Mouse (Mus musculus) MEL (cell line): ENCODE measurements at regions not wholly inside any gene's neighbourhood (a gene's known extent, or its start where the extent isn't known, plus 50 kb on each side); places are given as distances from the start of the nearest gene placed in this dataset.
A peak's percentile ranks its signal among the peaks of the same experiment; 100 is the strongest.

Source experiments
- DNase-seq: peaks from one replicate; pipeline ENCODE4 v3.0.0; 2011; ENCODE audit warnings: low read depth, low spot score
- H3K27ac ChIP-seq: 2 replicates; pipeline ENCODE4 v1.5.1; 2012; ENCODE audit warnings: low read depth, mild to moderate bottlenecking, control low read depth, low read length, moderate library complexity; ENCODE audit not compliant: control insufficient read depth
- H3K27me3 ChIP-seq, 2 experiments: fragments of 150-350 bp in 1 of 2; sonication (generic) in 1 of 2; 2 replicates each; pipeline ENCODE4 v1.6.1; 2012; ENCODE audit warnings: low read length in 2 of 2, mild to moderate bottlenecking in 2 of 2, improper control_type of control experiment in 1 of 2, moderate library complexity in 1 of 2; ENCODE audit not compliant: insufficient read depth in 2 of 2, control insufficient read depth in 1 of 2
- H3K36me3 ChIP-seq, 2 experiments: 2 replicates each; pipeline ENCODE4 v1.6.1; 2012 to 2014; ENCODE audit warnings: low read length in 2 of 2, improper control_type of control experiment in 1 of 2, inconsistent platforms in 1 of 2, mild to moderate bottlenecking in 1 of 2; ENCODE audit not compliant: insufficient read depth in 2 of 2, control insufficient read depth in 1 of 2
- H3K4me1 ChIP-seq, 2 experiments: fragments of 150-350 bp in 1 of 2; sonication (generic) in 1 of 2; 2 replicates each; pipeline ENCODE4 v1.6.1; 2012; ENCODE audit warnings: low read length in 2 of 2, improper control_type of control experiment in 1 of 2, mild to moderate bottlenecking in 1 of 2; ENCODE audit not compliant: insufficient read depth in 2 of 2, control insufficient read depth in 1 of 2
- H3K4me3 ChIP-seq, 2 experiments: fragments of 150-350 bp in 1 of 2; sonication (generic) in 1 of 2; 2 replicates each; pipeline ENCODE4 v1.5.1; 2012; ENCODE audit warnings: low read depth in 2 of 2, low read length in 2 of 2, mild to moderate bottlenecking in 2 of 2, moderate library complexity in 2 of 2, control low read depth in 1 of 2, improper control_type of control experiment in 1 of 2; ENCODE audit not compliant: control insufficient read depth in 1 of 2, insufficient read depth in 1 of 2
- H3K79me2 ChIP-seq: 2 replicates; pipeline ENCODE4 v1.6.1; 2012; ENCODE audit warnings: mild to moderate bottlenecking, low read length, moderate library complexity; ENCODE audit not compliant: control insufficient read depth, poor library complexity, insufficient read depth
- H3K9ac ChIP-seq: 2 replicates; pipeline ENCODE4 v1.6.1; 2012; ENCODE audit warnings: low read depth, mild to moderate bottlenecking, control low read depth, low read length, moderate library complexity; ENCODE audit not compliant: control insufficient read depth, poor library complexity, severe bottlenecking
- H3K9me3 ChIP-seq: fragments of 150-350 bp; sonication (generic); replicated peaks from 2 replicates; pipeline ENCODE4 v1.6.1; 2012; ENCODE audit warnings: mild to moderate bottlenecking, low read length, improper control_type of control experiment, moderate library complexity; ENCODE audit not compliant: insufficient read depth
- BHLHE40 ChIP-seq: IDR thresholded peaks from 2 replicates; pipeline ENCODE4 v1.6.1; 2012; ENCODE audit warnings: low read depth, mild to moderate bottlenecking, inconsistent platforms, low read length, improper control_type of control experiment, borderline replicate concordance
- CHD1 ChIP-seq: IDR thresholded peaks from 2 replicates; pipeline ENCODE4 v1.6.1; 2012; ENCODE audit warnings: low read depth, mild to moderate bottlenecking, inconsistent platforms, low read length, improper control_type of control experiment
- CHD2 ChIP-seq: IDR thresholded peaks from 2 replicates; pipeline ENCODE4 v1.6.1; 2011; ENCODE audit warnings: low read length, improper control_type of control experiment
- CTCF ChIP-seq, 3 experiments: IDR thresholded peaks in 2 of 3; conservative IDR thresholded peaks in 1 of 3; 2 replicates each; pipeline ENCODE4 v1.5.1; 2011 to 2012; ENCODE audit warnings: low read length in 3 of 3, low read depth in 2 of 3, mild to moderate bottlenecking in 2 of 3, improper control_type of control experiment in 1 of 3, inconsistent platforms in 1 of 3, mixed read lengths in 1 of 3, moderate library complexity in 1 of 3; ENCODE audit not compliant: control insufficient read depth in 1 of 3, insufficient read depth in 1 of 3, poor library complexity in 1 of 3, severe bottlenecking in 1 of 3
- ELF1 ChIP-seq: IDR thresholded peaks from 2 replicates; pipeline ENCODE4 v1.6.1; 2014; ENCODE audit warnings: low read depth, mild to moderate bottlenecking, inconsistent platforms, low read length, improper control_type of control experiment, moderate library complexity
- EP300 ChIP-seq, 2 experiments: IDR thresholded peaks; 2 replicates each; pipeline ENCODE4 v1.6.1; 2011; ENCODE audit warnings: improper control_type of control experiment in 2 of 2, low read length in 2 of 2, low read depth in 1 of 2, mild to moderate bottlenecking in 1 of 2
- ETS1 ChIP-seq: IDR thresholded peaks from 2 replicates; pipeline ENCODE4 v1.6.1; 2012; ENCODE audit warnings: low read depth, mild to moderate bottlenecking, inconsistent platforms, low read length, improper control_type of control experiment, moderate library complexity
- GATA1 ChIP-seq: IDR thresholded peaks from 2 replicates; pipeline ENCODE4 v1.6.1; 2011; ENCODE audit warnings: low read depth, low read length, improper control_type of control experiment
- MAX ChIP-seq: IDR thresholded peaks from 2 replicates; pipeline ENCODE4 v1.6.1; 2011; ENCODE audit warnings: low read length, improper control_type of control experiment
- MEF2A ChIP-seq: IDR thresholded peaks from 2 replicates; pipeline ENCODE4 v1.6.1; 2014; ENCODE audit warnings: low read depth, mild to moderate bottlenecking, inconsistent platforms, low read length, improper control_type of control experiment; ENCODE audit not compliant: poor library complexity, insufficient replicate concordance, severe bottlenecking; ENCODE audit errors: extremely low read depth
- MXI1 ChIP-seq: IDR thresholded peaks from 2 replicates; pipeline ENCODE4 v1.6.1; 2011; ENCODE audit warnings: mild to moderate bottlenecking, low read depth, low read length, improper control_type of control experiment
- NELFE ChIP-seq: IDR thresholded peaks from 2 replicates; pipeline ENCODE4 v1.6.1; 2011; ENCODE audit warnings: low read depth, low read length, improper control_type of control experiment
- NRF1 ChIP-seq: IDR thresholded peaks from 2 replicates; pipeline ENCODE4 v1.6.1; 2014; ENCODE audit warnings: low read depth, mild to moderate bottlenecking, inconsistent platforms, low read length, improper control_type of control experiment, moderate library complexity; ENCODE audit not compliant: poor library complexity, insufficient read depth, severe bottlenecking
- POLR2AphosphoS2 ChIP-seq: IDR thresholded peaks from 2 replicates; pipeline ENCODE4 v1.6.1; 2011; ENCODE audit warnings: low read length, improper control_type of control experiment
- POLR2AphosphoS5 ChIP-seq: IDR thresholded peaks from 2 replicates; pipeline ENCODE4 v1.6.1; 2012; ENCODE audit warnings: low read depth, borderline replicate concordance, mild to moderate bottlenecking, inconsistent platforms, low read length, moderate library complexity, mixed read lengths
- RAD21 ChIP-seq: IDR thresholded peaks from 2 replicates; pipeline ENCODE4 v1.6.1; 2011; ENCODE audit warnings: mild to moderate bottlenecking, low read depth, low read length, improper control_type of control experiment
- RCOR1 ChIP-seq: IDR thresholded peaks from 2 replicates; pipeline ENCODE4 v1.6.1; 2012; ENCODE audit warnings: low read depth, mild to moderate bottlenecking, inconsistent platforms, low read length, improper control_type of control experiment
- TBP ChIP-seq: IDR thresholded peaks from 2 replicates; pipeline ENCODE4 v1.8.0; 2011; ENCODE audit warnings: low read depth, low read length, improper control_type of control experiment
- USF2 ChIP-seq, 2 experiments: IDR thresholded peaks; 2 replicates each; pipeline ENCODE4 v1.6.1; 2011 to 2012; ENCODE audit warnings: improper control_type of control experiment in 2 of 2, low read length in 2 of 2, borderline replicate concordance in 1 of 2, inconsistent platforms in 1 of 2, low read depth in 1 of 2, mild to moderate bottlenecking in 1 of 2; ENCODE audit not compliant: insufficient read depth in 1 of 2
- ZC3H11A ChIP-seq: IDR thresholded peaks from 2 replicates; pipeline ENCODE4 v1.6.1; 2012; ENCODE audit warnings: low read depth, mild to moderate bottlenecking, inconsistent platforms, low read length, improper control_type of control experiment
- ZKSCAN1 ChIP-seq: IDR thresholded peaks from 2 replicates; pipeline ENCODE4 v1.6.1; 2012; ENCODE audit warnings: low read depth, mild to moderate bottlenecking, inconsistent platforms, low read length, improper control_type of control experiment, moderate library complexity
- ZMIZ1 ChIP-seq: IDR thresholded peaks from 2 replicates; pipeline ENCODE4 v1.6.1; 2012; ENCODE audit warnings: low read depth, mild to moderate bottlenecking, inconsistent platforms, low read length, improper control_type of control experiment, moderate library complexity

DNA sequence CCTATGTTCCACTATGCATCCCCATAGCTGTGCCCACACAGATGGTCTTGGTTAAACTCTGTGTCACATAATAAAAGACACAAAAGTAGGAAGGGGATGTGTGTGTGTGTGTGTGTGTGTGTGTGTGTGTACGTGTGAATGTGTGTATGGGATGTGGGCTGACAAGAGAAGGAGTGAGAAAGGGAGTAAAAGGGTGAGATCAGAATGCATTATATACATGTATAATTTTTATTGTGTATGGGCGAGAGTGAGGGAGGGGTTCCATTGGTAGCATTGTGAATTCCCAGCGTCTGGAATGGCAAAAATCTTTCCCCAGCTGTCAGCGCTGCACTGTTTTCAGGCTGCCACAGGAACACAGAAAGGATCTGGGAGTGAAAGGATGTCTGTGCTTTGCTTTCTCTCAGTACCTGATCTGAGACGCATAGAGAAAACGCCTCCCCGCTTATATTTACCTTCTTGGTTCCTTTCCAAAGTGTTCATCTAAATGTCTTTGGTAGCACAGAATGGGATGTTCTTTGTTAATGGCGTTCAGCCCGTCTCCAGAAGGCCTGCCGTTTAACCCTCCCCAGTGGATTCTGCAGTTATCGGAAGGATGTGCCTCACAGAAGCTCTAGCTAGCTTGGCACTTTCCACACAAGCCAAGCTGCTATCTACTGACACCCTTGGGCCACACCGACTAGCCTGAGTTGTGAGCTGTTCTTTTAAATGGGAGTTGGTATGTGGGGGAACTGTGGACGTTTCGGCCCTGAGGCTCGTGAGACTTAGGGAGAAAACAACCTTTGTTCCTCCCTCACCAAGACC is 785.8 kb downstream of the Tmem114 start:
- TF ChIP-seq MXI1 (no peak), EP300 (IDR thresholded peaks at IDR 0.05; ENCODE audit: low read depth in 1 of 2, low read length in 2 of 2) (peak in 1 of 2 experiments; percentile 23; a peak in 1 of 4 replicates)

DNA sequence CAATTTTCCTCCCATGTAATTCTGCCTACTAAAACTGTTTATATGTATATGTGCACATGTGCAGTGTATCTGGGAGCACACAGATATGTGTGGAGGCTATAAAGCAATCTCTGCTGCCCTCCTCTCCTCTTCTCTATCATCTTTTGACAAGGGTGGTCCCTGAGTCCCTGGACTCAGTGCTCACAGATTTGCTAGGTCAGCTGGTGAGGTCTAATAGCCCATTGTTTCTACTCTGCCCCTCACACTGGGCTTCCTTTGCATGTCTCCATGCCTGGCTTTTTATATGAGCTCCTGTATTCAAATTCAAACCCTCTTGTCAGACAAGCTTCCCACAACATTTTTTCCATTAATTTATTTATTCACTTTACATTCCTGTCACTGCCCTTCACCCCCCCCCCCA is 786.9 kb downstream of the Tmem114 start:
- no peak overlapping the region for H3K4me3 ChIP-seq
- no peak for DNase-seq
- H3K27me3 ChIP-seq, result no peaks in the 10 kb centered on the region
- H3K4me1 ChIP-seq, result peaks cover 0 to 6% of the 10 kb centered on the region in 2 experiments; a peak in 2 of 4 replicates
- H3K79me2 ChIP-seq, result no peaks in the 10 kb centered on the region
- H3K9me3 ChIP-seq, result no peaks in the 10 kb centered on the region
- TF ChIP-seq CHD2 (no peak), USF2 (IDR thresholded peaks at IDR 0.05; ENCODE audit: borderline replicate concordance in 1 of 2, insufficient read depth in 1 of 2, low read depth in 1 of 2, low read length in 2 of 2) (no peak)
- peaks cover 0 to 2% of the 10 kb centered on the region in 2 experiments; a peak in 1 of 4 replicates for H3K36me3 ChIP-seq
- H3K9ac ChIP-seq, result no peak overlapping the region
- H3K27ac ChIP-seq, result 0 out of 2 replicates have a peak overlapping the region, but pooled peaks have one; percentile 33

More for the DNA sequence above, 785.8 kb downstream of the Tmem114 start:
- H3K9ac ChIP-seq, result no peak overlapping the region
- peaks cover 0 to 2% of the 10 kb centered on the region in 2 experiments; a peak in 1 of 4 replicates for H3K36me3 ChIP-seq
- peaks cover 0 to 6% of the 10 kb centered on the region in 2 experiments; a peak in 2 of 4 replicates for H3K4me1 ChIP-seq
- no peaks in the 10 kb centered on the region for H3K79me2 ChIP-seq
- no peaks in the 10 kb centered on the region for H3K27me3 ChIP-seq
- no peaks in the 10 kb centered on the region for H3K9me3 ChIP-seq
- H3K4me3 ChIP-seq, result no peak overlapping the region
- H3K27ac ChIP-seq, result peak overlapping the region; percentile 19; the same call in 1 of the 2 replicates
- DNase-seq, result peak; percentile 58

DNA sequence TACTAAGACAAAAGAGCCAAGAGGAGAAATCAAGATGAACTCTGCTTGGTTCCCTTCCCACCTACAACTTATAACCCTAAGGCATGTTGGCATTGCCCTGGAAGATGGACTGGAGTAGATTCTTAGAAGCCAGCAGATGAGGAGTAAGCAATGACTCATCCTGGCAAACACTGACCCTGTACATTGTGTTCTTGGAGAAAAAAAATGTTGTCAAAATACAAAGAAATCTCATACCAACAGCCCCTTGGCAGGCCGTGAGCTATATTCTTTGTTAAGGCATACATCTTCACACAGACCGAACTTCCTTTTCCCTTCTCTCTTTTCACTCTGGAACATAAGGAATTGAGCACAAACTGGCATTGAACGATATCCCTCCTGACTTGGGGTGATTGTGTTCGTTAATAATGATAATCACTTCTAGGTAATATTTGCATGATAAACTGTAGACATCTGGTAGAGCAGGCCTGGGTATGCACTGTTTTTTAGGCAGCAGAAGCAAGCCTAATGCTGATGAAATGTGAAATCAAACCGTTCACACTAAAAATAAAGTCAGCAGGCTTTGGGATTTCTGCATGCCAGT is 787.7 kb downstream of the Tmem114 start:
- no peak overlapping the region for H3K4me3 ChIP-seq
- no peaks in the 10 kb centered on the region for H3K27me3 ChIP-seq
- H3K9me3 ChIP-seq, result no peaks in the 10 kb centered on the region
- peaks cover 0 to 6% of the 10 kb centered on the region in 2 experiments; a peak in 2 of 4 replicates for H3K4me1 ChIP-seq
- H3K9ac ChIP-seq, result no peak overlapping the region
- H3K36me3 ChIP-seq, result peaks cover 0 to 2% of the 10 kb centered on the region in 2 experiments; a peak in 1 of 4 replicates
- peak overlapping the region; percentile 38; the same call in 1 of the 2 replicates for H3K27ac ChIP-seq
- no peaks in the 10 kb centered on the region for H3K79me2 ChIP-seq
- DNase-seq, result peak; percentile 76
- no peak for TF ChIP-seq RAD21
- TF ChIP-seq BHLHE40, result no peak
- TF ChIP-seq TBP, result no peak
- TF ChIP-seq USF2 (IDR thresholded peaks at IDR 0.05; ENCODE audit: borderline replicate concordance in 1 of 2, insufficient read depth in 1 of 2, low read depth in 1 of 2, low read length in 2 of 2), result no peak
- peak; percentile 80 to 92 for TF ChIP-seq EP300 (IDR thresholded peaks at IDR 0.05; ENCODE audit: low read depth in 1 of 2, low read length in 2 of 2)
- no peak for TF ChIP-seq ZMIZ1
- TF ChIP-seq NELFE, result no peak
- no peak for TF ChIP-seq CHD1
- no peak for TF ChIP-seq NRF1
- no peak for TF ChIP-seq CTCF (IDR thresholded peaks at IDR 0.05 in 2 of 3, conservative IDR thresholded peaks at IDR 0.05 in 1 of 3; ENCODE audit: control insufficient read depth in 1 of 3, insufficient read depth in 1 of 3, low read depth in 2 of 3, low read length in 3 of 3, poor library complexity in 1 of 3, severe bottlenecking in 1 of 3)
- TF ChIP-seq ZC3H11A, result no peak
- no peak for TF ChIP-seq ZKSCAN1
- TF ChIP-seq MEF2A, result no peak
- no peak for TF ChIP-seq MAX
- TF ChIP-seq POLR2AphosphoS2, result no peak
- TF ChIP-seq GATA1, result peak; percentile 83
- no peak for TF ChIP-seq ELF1
- TF ChIP-seq ETS1, result peak; percentile 80
- no peak for TF ChIP-seq POLR2AphosphoS5
- peak; percentile 47; the same call in 1 of the 2 replicates for TF ChIP-seq RCOR1
